Mouse (Mus musculus) embryonic fibroblast, embryonic 13.5 days (primary cell): ENCODE results near the gene Rtp3. TPM values are rescaled to one million over a fixed set of nuclear protein-coding genes. Genes with fewer than 3 reads are reported as not detected.

Source experiments
- H3K27ac ChIP-seq: 2 replicates; pipeline ENCODE4 v1.5.1; 2012; ENCODE audit warnings: low read length, control low read depth, inconsistent platforms; ENCODE audit not compliant: insufficient read depth
- H3K4me1 ChIP-seq: 2 replicates; pipeline ENCODE4 v1.6.1; 2011; ENCODE audit warnings: low read length; ENCODE audit not compliant: control insufficient read depth, insufficient read depth
- H3K4me3 ChIP-seq: 2 replicates; pipeline ENCODE4 v1.5.1; 2011; ENCODE audit warnings: mild to moderate bottlenecking, control low read depth, low read length; ENCODE audit not compliant: insufficient read depth
- CTCF ChIP-seq: IDR thresholded peaks from 2 replicates; pipeline ENCODE4 v1.5.1; 2011; ENCODE audit warnings: mild to moderate bottlenecking, control low read depth, low read length, moderate library complexity, borderline replicate concordance; ENCODE audit not compliant: insufficient read depth
- POLR2A ChIP-seq: IDR thresholded peaks from 2 replicates; pipeline ENCODE4 v1.6.1; 2011; ENCODE audit warnings: low read depth, mild to moderate bottlenecking, control low read depth, low read length, moderate library complexity
- polyA plus RNA-seq: library from polyadenylated mRNA; stranded (reverse); fragments of >200 nt; gene quantifications from 2 replicates; pipeline ENCODE4 v1.2.4, GENCODE M21; 2011; ENCODE audit warnings: low read depth; ENCODE audit not compliant: missing spikeins, insufficient read length

Gene Rtp3
- polyA plus RNA-seq, 1 experiment, result not detected

GRCm38 (mm10) chr9:110947261-110947661 is 43.1 kb downstream of the Rtp3 start:
- no peak overlapping the region for H3K4me3 ChIP-seq
- TF ChIP-seq CTCF (no peak), POLR2A (no peak)
- H3K4me1 ChIP-seq, result no peaks in the 10 kb centered on the region
- no peak overlapping the region for H3K27ac ChIP-seq

- TF ChIP-seq POLR2A (no peak), CTCF (no peak)
- Histone ChIP-seq H3K4me3 (no peak overlapping the region), H3K27ac (no peak overlapping the region), H3K4me1 (no peaks in the 10 kb centered on the region)
Observed at GRCm38 (mm10) chr9:110946548-110947044, 43.8 kb downstream of the Rtp3 start.

GRCm38 (mm10) chr9:110945926-110946325 is 44.5 kb downstream of the Rtp3 start, which contains the start of gene Tdgf1:
Tdgf1 (minus strand) TSS chr9:110946158.
- TF ChIP-seq CTCF (no peak), POLR2A (no peak)
- H3K4me3 ChIP-seq, result no peak within 1 kb of the TSS
- H3K27ac ChIP-seq, result no peak within 1 kb of the TSS

GRCm38 (mm10) chr9:110945343-110945742 is 45.0 kb downstream of the Rtp3 start:
- H3K4me1 ChIP-seq, result no peaks in the 10 kb centered on the region
- TF ChIP-seq CTCF (no peak), POLR2A (no peak)
- H3K4me3 ChIP-seq, result no peak overlapping the region
- no peak overlapping the region for H3K27ac ChIP-seq

More at GRCm38 (mm10) chr9:110945926-110946325, 44.5 kb downstream of the Rtp3 start, which contains the start of gene Tdgf1:
- no peaks in the 10 kb centered on the region for H3K4me1 ChIP-seq

GRCm38 (mm10) chr9:110944265-110944664 is 46.1 kb downstream of the Rtp3 start:
- Histone ChIP-seq H3K27ac (no peak overlapping the region), H3K4me3 (no peak overlapping the region), H3K4me1 (no peaks in the 10 kb centered on the region)
- TF ChIP-seq POLR2A (no peak), CTCF (no peak)

- no peak for TF ChIP-seq POLR2A
- TF ChIP-seq CTCF, result no peak
- Histone ChIP-seq H3K4me1 (no peaks in the 10 kb centered on the region), H3K27ac (no peak overlapping the region), H3K4me3 (no peak overlapping the region)
Observed at GRCm38 (mm10) chr9:110937506-110938490, 52.6 kb downstream of the Rtp3 start.

- TF ChIP-seq POLR2A (no peak), CTCF (no peak)
- Histone ChIP-seq H3K4me1 (no peaks in the 10 kb centered on the region), H3K4me3 (no peak overlapping the region), H3K27ac (no peak overlapping the region)
Observed at GRCm38 (mm10) chr9:110935941-110936340, 54.4 kb downstream of the Rtp3 start.

Other genes starting within 250 kb of the Rtp3 start
- not detected in 2 replicates for gene Myl3, start 248.7 kb downstream of the Rtp3 start, polyA plus RNA-seq
- gene Pth1r, start 243.4 kb downstream of the Rtp3 start, polyA plus RNA-seq, result 9.0 and 13.3 TPM in 2 replicates
- gene Prss42, start 192.4 kb downstream of the Rtp3 start, polyA plus RNA-seq, result not detected in 2 replicates
- not detected in 2 replicates for gene Prss44, start 176.6 kb downstream of the Rtp3 start, polyA plus RNA-seq
- gene Prss43, start 163.9 kb downstream of the Rtp3 start, polyA plus RNA-seq, result not detected in 2 replicates
- gene Prss45, start 156.0 kb downstream of the Rtp3 start, polyA plus RNA-seq, result not detected in 2 replicates
- 0.86 and 1.4 TPM in 2 replicates for gene Prss46, start 146.1 kb downstream of the Rtp3 start, polyA plus RNA-seq
- not detected in 2 replicates for gene Prss50, start 132.6 kb downstream of the Rtp3 start, polyA plus RNA-seq
- 3.5 and 7.1 TPM in 2 replicates for gene Als2cl, start 110.7 kb downstream of the Rtp3 start, polyA plus RNA-seq
- gene Tmie, start 110.5 kb downstream of the Rtp3 start, polyA plus RNA-seq, result 0.28 and 0.56 TPM in 2 replicates
- gene Fam240a, start 73.7 kb downstream of the Rtp3 start, polyA plus RNA-seq, result not detected in 2 replicates
- not detected in 2 replicates for gene Tdgf1, start 44.4 kb downstream of the Rtp3 start, polyA plus RNA-seq
- gene Lrrc2, start 39.0 kb downstream of the Rtp3 start, polyA plus RNA-seq, result not detected in 2 replicates
- not detected in 2 replicates for gene Ltf, start 28.7 kb upstream of the Rtp3 start, polyA plus RNA-seq
- gene Ccrl2, start 66.9 kb upstream of the Rtp3 start, polyA plus RNA-seq, result not detected in 2 replicates
- 39.2 and 41.3 TPM in 2 replicates for gene Lrrfip2, start 127.0 kb upstream of the Rtp3 start, polyA plus RNA-seq